Mouse (Mus musculus): ENCODE measurements around the gene Mgat4d.
"Not testable (repeated sequence)": the region's sequence is repeated elsewhere in the genome, so short reads cannot be mapped to it uniquely, and the experiment has no call there.

Gene Mgat4d

DNA sequence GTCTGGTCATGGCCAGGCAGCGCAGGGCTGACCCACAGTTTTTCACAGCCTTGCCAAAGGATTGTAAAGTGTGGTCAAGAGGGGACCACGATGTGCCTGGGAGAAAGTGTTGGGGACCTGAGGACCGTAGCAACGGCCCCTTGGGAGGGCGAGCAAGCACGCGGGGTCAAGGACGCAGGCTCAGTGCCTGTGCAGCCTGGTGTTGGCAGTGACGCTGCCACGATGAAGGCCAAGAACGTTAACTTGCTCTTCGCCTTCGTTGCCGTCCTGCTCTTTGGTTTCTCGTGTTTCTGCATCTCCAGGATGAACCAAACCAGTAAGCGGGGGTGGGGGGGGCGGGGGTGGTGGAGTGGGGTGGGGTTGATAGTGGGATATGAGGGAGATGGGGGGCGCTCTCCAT, at the start of gene Mgat4d:
TSS of gene Mgat4d (plus strand) at position 209 of the 400 bp plus-strand sequence.
- DNase-seq (ENCODE audit: low spot score), result no peak

DNA sequence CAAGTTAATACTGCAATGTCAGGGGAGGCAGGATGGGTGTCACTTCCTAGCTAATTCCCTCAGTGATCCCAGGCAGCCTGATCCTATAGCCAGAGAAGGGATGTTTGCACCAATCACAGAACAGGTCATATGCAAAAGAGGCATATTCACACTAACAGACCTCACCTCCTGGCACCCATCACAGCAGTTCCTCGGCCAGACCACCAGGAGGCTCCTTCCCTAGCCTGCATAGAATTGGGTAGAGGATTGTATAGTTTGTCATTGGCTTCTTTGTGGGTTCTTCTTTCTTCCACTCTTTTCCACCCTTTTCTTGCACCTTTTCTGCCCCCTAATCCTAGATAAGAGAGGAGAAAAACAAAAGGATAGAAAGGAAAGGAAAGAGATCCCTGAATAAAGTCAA, 48.1 kb upstream of the Mgat4d start:
- DNase-seq (ENCODE audit: low spot score), result no peak

DNA sequence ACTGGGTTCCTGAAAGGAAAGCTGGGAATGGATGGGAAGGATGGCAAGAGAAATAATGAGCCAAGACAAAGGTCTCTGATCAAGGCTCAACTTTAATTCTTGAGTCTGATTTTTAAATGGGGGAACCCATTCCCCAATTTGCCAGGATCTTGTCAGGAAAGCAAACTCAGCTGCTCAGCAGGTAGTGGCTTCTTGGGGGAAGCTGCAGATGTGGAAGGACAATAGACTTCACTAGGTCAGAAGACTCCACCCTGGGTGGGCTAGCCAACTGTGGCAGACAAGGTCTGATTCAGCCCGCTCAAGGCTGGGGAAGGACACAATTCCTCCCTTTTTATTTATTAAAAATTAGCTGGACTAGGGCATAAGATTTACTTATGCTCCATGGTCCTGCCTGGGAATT, 43.3 kb upstream of the Mgat4d start:
- DNase-seq (ENCODE audit: low spot score), result no peak

DNA sequence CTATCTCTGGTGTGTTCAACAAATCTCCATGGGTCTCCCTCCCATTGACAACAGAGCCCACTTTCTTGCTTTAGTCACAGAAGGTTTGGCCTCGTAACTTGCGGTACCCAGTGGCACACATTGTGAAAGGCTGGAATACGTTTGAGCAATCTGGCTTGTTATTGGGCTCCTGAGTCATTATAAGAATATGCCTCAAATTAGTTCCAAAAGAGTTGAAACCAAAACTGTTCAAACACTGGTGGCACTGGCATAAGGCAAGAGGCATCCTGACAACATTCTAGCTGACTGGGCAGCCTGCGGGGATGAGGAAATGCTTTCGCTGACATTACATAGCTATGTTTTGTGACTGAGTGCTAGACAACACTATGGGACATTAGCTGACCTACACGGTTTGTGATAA, 38.4 kb upstream of the Mgat4d start:
- DNase-seq (ENCODE audit: low spot score), result no peak

DNA sequence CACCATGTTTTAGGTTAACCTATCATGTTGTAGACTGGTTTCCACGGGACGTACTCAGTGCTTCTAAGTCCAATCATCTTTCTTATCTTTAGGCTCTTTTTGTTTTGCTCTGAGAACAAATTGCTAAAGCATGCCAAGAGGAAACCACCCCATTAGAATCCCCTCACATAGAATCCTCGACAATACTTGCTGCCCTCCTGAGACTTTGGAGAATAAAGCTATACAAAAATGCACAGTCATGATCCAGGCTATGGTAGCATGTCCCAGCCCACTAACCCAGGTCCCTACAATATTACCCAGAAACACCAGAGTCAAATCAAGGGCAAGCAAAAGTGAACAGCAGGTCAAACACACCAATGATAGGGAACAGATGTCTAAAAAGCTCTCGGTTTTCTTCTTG, 33.2 kb upstream of the Mgat4d start:
- not testable (repeated sequence) for DNase-seq (ENCODE audit: low spot score)

DNA sequence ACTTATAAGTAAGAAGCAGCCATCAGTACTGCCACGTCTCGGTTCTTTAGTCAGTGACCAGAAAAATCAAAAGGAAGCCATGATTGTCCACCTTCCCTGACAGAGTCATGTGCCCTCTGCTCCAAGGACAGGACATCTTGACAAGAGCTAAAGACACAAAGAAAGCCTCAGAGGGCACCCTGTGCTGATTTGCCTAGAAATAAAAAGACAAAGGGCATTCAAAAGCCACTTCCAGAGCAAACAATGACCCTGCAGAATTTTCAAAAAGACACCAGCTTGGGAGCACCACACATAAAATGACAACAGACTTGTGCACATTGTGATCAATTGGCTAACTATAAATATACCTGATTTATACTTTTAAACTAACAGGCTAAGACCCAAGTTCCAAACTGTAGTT, 32.6 kb upstream of the Mgat4d start:
- no peak for DNase-seq (ENCODE audit: low spot score)

DNA sequence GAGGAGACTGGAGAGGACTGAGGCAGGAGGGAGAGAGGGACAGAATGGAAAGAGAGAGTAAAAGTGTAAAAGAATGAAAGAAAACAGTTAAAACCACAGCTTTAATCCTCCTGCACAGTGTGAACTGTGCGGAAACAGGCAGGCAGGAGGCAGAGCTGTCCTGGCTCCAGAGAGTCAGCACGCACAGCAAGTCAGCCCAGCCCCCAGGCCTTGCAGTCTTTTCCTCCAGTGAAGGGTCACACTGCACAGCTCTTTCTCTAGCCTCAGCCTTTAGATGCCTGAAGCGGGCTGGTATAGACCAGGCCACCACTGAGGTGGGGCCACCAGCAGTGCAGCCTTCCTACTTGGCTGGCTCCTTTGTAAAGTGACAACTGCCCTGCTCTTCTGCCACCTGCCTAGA, 27.7 kb upstream of the Mgat4d start:
- no peak for DNase-seq (ENCODE audit: low spot score)

DNA sequence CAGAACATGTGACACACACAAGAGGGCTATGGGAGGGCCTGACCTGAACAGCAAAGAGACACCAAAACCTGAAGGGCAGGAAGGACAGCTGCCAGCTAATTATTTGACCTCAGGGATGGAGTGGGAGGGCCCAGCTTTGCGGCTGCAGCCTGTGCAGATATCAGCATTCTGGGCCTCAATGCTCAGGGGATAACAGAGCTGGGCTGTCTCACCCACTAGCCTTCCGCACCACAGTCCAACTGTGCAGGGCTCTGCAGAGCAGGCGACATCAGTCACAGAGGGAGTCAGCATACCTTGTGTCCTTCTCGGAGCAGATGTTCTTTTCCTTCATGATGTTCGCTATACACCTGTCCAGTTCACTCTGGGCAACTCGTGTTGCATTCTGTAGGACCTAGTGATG, 25.9 kb upstream of the Mgat4d start:
- no peak for DNase-seq (ENCODE audit: low spot score)

DNA sequence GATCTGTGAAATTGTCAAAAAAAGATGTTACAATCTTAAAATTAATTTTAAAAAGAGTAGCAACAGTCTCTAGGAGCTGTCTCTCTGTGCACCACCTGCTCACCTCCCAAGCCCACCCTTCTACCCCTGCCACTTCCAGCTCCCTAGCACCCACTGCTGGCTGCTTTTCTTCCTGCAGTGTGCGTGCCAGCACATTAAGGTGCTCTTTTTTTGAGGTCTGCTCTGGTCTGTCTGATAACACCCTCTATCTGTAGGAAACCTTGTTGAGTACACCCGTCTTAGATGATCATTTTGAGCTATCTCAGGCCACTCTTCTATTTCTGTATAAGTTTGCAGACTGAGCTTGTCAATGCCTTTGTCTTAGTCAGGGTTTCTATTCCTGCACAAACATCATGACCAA, 25.2 kb upstream of the Mgat4d start:
- no peak for DNase-seq (ENCODE audit: low spot score)

DNA sequence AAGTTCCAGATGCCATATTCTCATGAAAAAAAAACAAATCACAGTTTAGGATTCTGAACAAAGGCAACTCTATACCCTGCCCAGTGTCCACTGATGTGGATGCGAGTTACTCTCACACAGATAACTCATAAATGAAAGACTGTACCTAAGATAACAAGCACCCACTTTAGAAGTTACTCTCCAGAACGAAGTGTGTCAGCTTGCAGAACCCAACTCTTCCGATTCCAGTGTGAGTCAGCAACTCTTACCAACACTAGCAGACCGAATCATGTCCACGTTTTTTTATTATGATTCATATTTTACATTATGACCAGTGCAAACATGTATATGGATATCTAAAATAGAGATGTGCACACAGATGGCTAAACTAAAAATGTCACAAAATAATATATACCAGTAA, 20.4 kb upstream of the Mgat4d start:
- DNase-seq (ENCODE audit: low spot score), result no peak

DNA sequence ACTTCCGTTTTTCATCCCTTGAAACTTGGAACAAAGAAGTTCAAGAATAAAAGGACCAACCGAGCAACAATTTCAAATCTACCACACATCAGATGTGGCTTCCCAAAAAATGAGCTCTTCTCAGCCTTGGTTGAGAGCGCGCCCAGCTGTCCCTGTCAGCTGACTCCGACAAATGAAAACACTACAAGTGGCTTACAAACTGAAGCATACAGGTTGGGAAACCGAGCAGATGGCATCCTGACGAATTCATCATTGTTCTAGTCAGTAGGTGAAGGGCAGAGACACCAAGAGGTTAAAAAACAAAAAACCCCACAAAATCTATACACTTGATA, 16.7 kb upstream of the Mgat4d start:
- DNase-seq (ENCODE audit: low spot score), result no peak

DNA sequence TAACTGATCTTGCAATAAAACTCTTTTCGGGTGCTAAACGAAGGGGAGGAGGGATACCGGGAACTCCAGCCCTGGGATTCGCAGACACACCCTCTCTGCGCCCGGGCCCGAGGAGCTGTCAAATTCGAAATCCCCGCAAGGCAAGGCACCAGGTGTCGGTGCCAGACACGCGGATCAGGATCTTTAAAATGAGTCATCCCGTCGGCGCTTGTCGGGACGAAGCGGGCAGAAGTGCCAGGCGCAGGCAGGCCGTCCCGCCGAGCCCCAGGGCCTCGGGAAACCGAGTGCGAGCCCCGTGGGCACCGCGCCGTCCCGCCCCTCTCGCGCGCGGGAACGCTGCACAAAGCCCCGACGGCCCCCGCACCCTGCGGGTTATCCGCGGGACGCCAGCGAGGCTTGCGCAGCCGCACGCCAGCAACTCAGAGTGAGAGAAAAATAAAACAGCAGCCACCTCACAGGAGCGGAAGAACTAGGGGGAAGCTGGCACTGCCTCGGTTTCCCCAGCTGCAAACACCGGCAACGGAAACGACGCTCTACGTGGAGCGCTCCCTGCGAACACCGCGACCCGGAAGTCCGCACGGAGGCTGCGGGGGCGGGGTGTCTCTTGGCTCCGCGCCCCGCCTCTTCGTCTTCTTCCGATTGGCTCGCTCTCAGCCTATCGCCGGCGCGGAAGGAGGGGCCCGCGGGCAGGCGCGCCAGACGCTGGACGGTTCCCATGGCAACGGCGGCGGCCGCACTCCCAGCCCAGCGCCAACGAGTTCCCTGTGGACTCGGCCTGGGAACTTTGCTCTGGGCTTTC, 16.2 kb upstream of the Mgat4d start, which contains the start of gene Elmod2:
TSS of gene Elmod2 (minus strand) at position 588 of the 799 bp plus-strand sequence.
- peak; percentile 97 for DNase-seq (ENCODE audit: low spot score)

DNA sequence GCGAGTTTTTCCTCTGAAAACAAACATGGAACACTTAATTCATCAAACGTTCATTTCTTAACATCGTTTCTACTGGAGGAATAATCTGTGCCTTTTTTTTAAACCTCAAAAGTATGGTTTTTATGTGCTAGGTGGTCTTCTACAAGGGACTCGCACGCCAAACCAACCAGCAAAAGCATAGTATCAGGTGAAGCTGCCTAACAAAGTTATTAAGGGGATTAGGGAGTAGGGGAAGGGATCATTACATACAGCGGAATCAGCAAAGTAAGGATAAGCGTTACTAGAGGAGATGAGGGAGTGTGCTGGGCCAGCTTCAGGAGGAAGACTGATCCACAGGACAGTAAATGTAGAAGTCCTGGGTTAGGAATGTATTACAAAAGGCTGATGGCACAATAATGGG, 15.4 kb upstream of the Mgat4d start:
- no peak for DNase-seq (ENCODE audit: low spot score)

DNA sequence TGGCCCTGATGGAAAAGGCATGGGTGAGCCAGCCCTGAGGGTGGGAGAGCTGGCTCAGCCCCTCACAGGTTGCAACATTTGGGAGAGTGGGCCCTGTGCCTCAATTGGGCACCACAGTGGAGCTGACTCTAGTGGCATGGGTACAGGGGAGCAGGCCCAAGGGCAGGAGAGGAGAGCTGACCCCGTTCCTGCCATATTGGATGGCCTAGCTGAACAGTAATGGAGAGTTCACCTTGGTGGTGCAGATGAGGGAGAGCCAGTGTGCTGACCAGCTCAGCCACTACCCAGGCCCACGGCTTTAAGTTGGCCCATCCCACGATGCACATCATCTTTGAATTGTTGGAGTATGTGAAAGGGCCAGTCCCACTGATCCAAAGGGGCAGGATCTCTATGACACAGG, 6.2 kb upstream of the Mgat4d start:
- DNase-seq (ENCODE audit: low spot score), result no peak

DNA sequence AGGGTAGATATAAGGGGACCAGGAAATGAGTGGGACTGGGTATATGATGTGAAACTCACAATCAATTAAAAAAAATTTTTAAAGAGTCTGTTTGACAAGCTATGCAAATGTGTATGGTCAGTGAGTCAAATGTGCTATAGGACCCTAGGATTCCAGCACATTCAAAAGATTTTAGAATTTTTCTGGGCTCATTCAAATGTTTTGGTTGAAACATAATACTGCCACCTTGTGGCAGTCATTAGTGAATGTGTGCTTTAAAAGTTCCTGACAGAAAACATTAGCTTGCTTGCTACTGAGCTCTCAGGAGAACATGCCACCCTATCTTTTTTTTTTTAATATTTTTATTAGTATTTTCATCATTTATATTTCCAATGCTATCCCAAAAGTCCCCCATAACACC, 5.6 kb upstream of the Mgat4d start:
- no peak for DNase-seq (ENCODE audit: low spot score)

DNA sequence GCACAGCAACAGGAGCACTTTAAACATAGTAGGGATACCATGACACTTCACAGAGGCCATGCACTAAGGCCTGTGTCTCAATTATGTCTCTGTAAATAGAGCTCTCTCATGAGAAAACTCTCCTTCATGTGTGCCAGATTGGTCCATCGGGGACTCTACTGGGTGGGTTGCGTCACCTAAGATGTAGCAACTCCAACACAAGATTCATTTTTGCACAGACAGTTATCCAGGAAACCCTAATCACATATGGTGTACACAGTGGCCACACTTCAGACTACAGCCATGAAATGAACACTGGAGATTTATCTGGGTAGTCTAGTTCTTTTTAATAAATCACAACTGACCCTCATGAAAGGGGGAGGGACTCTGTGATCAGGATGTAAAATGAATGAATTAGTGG, 3.0 kb downstream of the Mgat4d start:
- DNase-seq (ENCODE audit: low spot score), result no peak

DNA sequence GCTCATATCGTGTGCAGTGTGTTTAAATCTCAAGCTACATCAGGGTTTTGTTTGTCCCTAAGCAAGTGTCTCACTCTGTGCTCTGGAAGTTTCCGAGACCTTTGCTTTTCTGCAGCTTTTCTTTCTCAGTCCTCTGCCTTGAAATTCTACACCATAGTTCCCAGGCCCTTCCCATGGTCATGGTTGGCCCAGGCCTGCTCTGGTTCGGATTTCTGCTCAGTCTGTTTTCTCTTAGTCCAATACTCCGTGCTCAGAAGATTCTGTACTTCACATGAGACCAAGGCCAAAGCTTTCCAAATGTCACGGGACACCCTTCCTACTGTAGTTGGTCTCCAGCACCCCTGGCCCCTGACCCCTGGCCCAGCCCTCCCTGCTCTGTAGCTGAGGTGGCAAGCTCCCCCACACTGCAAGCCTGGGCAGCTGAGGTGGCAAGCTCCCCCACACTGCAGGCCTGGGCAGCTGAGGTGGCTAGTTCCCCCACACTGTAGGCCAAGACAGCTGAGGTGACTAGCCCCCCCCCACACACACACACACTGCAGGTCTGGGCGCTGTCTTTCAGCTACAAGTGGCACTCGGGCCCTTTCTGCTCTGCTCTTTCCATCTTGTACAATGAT, 15.0 kb downstream of the Mgat4d start:
- no peak for DNase-seq (ENCODE audit: low spot score)

DNA sequence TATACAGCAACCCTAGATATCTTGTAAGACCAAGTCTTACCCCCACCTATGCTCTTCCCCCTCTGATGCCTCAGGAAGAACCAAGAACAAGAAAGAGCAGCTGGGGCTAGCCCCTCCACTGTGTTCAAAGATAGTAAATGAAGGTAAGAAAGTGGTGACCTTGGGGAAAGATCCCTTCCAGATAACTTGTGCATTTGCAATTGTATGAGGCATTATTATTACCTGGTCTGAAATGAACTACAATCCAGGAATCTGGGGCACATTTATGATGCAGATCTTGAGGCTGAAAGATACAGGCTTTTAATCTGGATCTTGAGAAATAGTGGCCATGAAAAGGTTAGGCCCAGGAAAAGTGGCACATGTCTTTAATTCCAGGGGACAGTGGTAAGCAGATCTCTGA, 29.0 kb downstream of the Mgat4d start:
- no peak for DNase-seq (ENCODE audit: low spot score)

DNA sequence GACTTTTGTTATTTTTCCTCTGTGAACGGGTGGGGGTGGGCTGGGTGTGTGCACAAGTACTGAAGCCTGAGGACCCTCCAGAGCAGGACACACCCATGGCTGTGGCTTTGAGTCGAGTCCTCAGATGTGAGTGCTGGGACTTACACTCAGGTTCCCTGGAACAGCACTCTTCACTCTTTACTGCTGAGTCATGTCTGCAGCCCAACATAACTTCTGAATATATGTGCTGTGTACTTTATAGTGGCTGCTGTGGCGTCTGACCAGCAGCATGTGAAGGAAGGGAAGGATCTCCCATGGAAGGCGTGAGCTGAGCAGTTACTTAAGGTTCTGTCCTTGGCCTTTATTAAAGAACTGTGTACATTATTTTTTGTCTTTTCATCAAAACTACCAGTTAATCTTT, 31.9 kb downstream of the Mgat4d start:
- no peak for DNase-seq (ENCODE audit: low spot score)

DNA sequence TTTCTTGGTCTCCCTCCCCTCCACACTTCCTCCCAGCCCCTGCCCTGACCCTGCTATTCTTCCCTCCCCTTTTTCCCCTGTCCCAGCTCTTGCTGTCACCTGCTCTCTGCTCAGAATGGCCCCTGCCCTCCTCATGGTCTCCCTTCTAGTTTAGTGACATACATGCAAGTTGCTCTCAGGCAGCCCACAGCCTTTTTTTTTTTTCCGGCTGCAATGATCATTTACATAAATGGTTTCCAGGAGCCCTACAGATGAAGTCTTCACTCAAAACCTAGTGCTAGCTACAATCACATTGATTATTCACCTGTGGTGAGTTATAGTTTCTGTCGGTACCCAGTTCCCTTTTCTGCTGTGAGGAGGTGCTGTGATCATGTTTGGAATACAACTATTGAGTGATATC, 32.7 kb downstream of the Mgat4d start:
- DNase-seq (ENCODE audit: low spot score), result no peak

DNA sequence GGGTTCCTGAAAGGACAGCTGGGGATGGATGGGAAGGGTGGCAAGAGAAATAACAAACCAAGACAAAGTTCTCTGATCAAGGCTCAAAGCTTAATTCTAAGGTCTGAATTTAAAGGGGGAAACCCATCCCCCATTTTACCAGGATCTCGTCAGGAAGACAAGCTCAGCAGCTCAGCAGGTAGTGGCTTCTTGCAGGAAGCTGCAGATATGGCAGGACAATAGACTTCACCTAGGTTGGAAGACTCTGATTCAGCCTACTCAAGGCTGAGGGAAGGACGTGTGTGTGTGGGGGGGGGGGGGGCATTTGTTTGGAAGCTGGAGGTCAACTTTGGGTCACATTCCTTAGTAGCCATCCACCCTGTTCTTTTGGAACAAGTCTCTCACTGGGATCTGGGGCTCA, 34.6 kb downstream of the Mgat4d start:
- DNase-seq (ENCODE audit: low spot score), result no peak

DNA sequence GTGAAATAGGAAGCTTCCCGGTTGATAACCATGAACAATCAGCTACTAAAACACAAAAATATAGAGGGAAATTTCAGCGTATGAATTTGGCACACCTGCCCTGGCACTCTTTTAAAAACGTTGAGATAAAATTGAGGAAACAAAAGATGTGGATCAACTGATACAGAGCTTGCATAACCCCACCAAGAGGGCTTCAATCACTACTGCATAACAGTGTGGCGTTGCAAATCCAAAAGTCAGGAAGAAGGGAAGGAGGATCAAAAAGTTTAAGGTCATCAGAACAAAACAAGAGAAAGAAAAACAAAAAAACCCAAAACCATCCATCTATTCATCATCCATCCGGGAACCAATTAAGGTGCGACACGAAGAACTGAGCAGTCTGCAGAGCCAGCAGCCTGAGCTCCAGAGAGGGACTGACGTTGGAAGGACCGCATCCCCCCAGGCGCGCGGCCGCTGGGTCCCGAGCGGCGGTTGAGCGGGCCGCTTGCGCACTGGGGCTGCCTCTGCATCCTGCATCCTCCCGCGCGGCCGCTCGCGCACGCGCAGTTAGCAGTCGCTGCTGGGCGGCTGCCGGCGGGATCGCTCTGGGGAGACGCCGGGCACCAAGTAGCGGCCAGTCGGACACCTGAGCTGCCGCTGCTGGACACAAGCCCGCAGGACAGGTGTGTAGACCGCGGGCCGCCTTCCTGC, 41.2 kb downstream of the Mgat4d start, which contains the start of gene Clgn:
TSS of gene Clgn (plus strand) at position 552 of the 690 bp plus-strand sequence.
- peak; percentile 37 for DNase-seq (ENCODE audit: low spot score)

DNA sequence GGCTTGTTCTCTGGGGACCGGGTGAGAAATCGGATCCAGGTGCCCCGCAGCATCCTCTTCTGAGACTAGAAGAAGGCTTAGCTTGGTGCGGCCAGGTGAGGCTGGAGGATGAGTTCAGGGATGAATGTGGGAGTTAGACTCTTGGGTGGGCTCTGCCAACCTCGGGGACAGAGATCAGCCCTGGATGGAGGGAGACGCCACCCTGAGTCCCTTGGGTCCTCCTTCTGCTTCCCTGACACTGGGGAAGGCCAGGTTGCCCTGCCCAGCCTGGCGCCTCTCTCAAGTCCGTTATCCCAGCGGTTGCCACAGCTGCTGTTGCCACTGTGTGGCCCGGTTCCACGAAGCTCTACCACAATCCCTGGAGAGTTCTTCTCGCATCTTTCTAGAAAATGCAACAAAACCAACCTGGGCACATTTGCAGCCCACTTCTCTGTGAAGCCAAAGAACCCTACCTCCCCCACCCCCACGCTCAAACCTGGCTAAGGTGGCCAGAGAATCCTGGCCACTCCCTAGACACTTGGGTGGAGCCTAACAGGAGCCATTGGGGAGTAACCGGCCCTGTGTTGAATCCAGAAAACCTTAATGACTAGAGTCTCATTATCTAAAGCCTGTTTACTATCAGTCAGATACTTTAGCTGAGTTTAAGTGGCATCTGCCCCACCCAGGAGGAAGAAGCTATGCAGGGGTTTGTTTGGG, 41.9 kb downstream of the Mgat4d start:
- no peak for DNase-seq (ENCODE audit: low spot score)

Data from urinary bladder, postnatal 25 days (tissue).